Mouse (Mus musculus) heart, postnatal 0 days (tissue): ENCODE results near the gene Gja4. TPM values are rescaled to one million over a fixed set of nuclear protein-coding genes. Genes with fewer than 3 reads are reported as not detected.

ENCODE experiments used
- ATAC-seq: fragments of 200-750 bp; cut with Nextera tagmentation; 2 replicates; pipeline ENCODE4 v1.8.0; 2017; ENCODE audit warnings: low read depth, moderate number of reproducible peaks, moderate library complexity; ENCODE audit not compliant: insufficient read depth
- DNase-seq: peaks from one replicate; pipeline ENCODE4 v3.0.0-alpha.2; 2016; ENCODE audit warnings: low spot score
- H3K27ac ChIP-seq: fragments of 300-500 bp; sonication (generic); 2 replicates; pipeline ENCODE4 v1.5.1; 2014; ENCODE audit warnings: low read depth, mild to moderate bottlenecking
- H3K27me3 ChIP-seq: fragments of 300-500 bp; sonication (generic); 2 replicates; pipeline ENCODE4 v1.6.1; 2014; ENCODE audit warnings: low read length, mixed read lengths; ENCODE audit not compliant: control insufficient read depth, insufficient read depth
- H3K36me3 ChIP-seq: fragments of 300-500 bp; sonication (generic); replicated peaks from 2 replicates; pipeline ENCODE4 v1.6.1; 2014; ENCODE audit warnings: low read length, mixed read lengths; ENCODE audit not compliant: control insufficient read depth, insufficient read depth
- H3K4me1 ChIP-seq: fragments of 300-500 bp; sonication (generic); 2 replicates; pipeline ENCODE4 v1.6.1; 2014; ENCODE audit warnings: antibody characterized with exemption; ENCODE audit not compliant: control insufficient read depth, insufficient read depth
- H3K4me2 ChIP-seq: fragments of 300-500 bp; sonication (generic); 2 replicates; pipeline ENCODE4 v1.6.1; 2014; ENCODE audit warnings: low read depth, mild to moderate bottlenecking, low read length, moderate library complexity
- H3K4me3 ChIP-seq: fragments of 300-500 bp; sonication (generic); 2 replicates; pipeline ENCODE4 v1.5.1; 2014; ENCODE audit warnings: low read depth, low read length
- H3K9ac ChIP-seq: fragments of 300-500 bp; sonication (generic); replicated peaks from 2 replicates; pipeline ENCODE4 v1.6.1; 2014; ENCODE audit warnings: low read depth, low read length, mixed read lengths
- H3K9me3 ChIP-seq: fragments of 300-500 bp; sonication (generic); replicated peaks from 2 replicates; pipeline ENCODE4 v1.6.1; 2016; ENCODE audit warnings: low read length; ENCODE audit not compliant: control insufficient read depth
- CTCF ChIP-seq: IDR thresholded peaks from 2 replicates; pipeline ENCODE4 v1.5.1; 2016; ENCODE audit warnings: antibody characterized with exemption, control low read depth, low read depth
- EP300 ChIP-seq: IDR thresholded peaks from 2 replicates; pipeline ENCODE4 v1.6.1; 2016; ENCODE audit warnings: antibody characterized with exemption, low read depth
- WGBS: fragments of 180-500 bp; shearing (Covaris S2); extraction: QIAGEN DNeasy Blood & Tissue Kit; methylation state at CpG from one replicate; pipeline ENCODE4 v1.1.7; 2014; 5-methylcytosine and 5-hydroxymethylcytosine counted together
- polyA plus RNA-seq: library from polyadenylated mRNA; unstranded; fragments of >200 nt; fragmentation: Nextera tagmentation; extraction: Ambion mirVana; gene quantifications from 2 replicates; pipeline ENCODE4 v1.2.1, GENCODE M21; 2015
- total RNA-seq: library from RNA; depleted of rRNA; stranded (reverse); fragments of >200 nt; gene quantifications from 2 replicates; pipeline ENCODE4 v1.2.3, GENCODE M21; 2014; ENCODE audit warnings: low replicate concordance; rRNA removed

The Gja4 gene
- 38.4 and 45.0 TPM in 2 replicates for total RNA-seq
- polyA plus RNA-seq: 20.7 and 23.4 TPM in 2 replicates

DNA sequence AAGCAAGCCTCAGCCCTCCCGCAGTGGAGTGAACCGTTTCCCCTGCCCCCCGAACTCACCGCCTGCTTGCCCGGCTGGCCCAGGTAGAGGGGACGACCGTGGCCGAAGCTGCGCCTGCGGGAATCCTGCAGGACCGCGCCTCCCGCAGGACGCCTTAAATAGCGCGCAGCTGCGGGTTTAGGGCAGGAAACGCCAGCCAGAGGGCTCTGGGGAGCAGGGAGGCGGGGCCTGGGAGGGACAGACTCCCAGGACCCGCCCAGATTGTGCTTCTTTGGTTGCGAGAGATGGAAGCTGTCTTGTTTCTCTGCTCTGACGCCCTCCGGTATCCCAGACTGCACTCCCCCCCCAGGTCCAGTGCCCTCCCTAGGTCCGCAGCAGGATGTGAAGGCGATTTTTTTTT, at the start of gene Gja4:
Gene Gja4, minus strand, starts transcription at position 179 of the 400 bp plus-strand sequence.
- WGBS: 0% methylated on average over 25 of the region's 25 CpGs
- H3K4me2 ChIP-seq: peak within 1 kb of the TSS; percentile 92
- peak within 1 kb of the TSS; percentile 62 for H3K4me3 ChIP-seq
- DNase-seq (peak; percentile 80), ATAC-seq (peak; percentile 83)
- no peaks in the 10 kb centered on the region for H3K36me3 ChIP-seq
- H3K27me3 ChIP-seq: peaks cover 32% of the 10 kb centered on the region
- H3K27ac ChIP-seq: peak within 1 kb of the TSS; percentile 40
- H3K9ac ChIP-seq: peak within 1 kb of the TSS; percentile 63
- no peaks in the 10 kb centered on the region for H3K4me1 ChIP-seq
- H3K9me3 ChIP-seq: no peaks in the 10 kb centered on the region
- TF ChIP-seq CTCF (peak; percentile 57), EP300 (no peak)

DNA sequence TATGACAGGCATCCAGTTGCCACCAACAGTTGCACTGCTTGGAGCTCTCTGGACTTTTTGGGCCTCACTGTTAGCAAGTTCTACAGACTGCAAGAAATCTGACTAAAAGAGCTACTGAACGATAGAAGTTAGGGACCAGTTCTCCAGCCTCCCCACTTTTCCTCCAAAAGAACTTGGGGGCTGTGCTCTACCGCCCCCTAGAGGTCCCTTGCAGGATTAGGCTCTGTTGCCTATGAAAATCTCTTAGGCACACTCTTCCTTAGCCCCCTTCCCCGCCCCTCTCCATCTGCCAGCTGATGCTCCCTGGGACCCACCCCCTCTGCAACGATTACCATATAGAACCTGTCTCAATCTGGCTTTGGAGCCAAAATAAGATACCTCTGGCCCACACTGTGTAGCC, 49.5 kb upstream of the Gja4 start:
- DNase-seq (no peak), ATAC-seq (no peak)
- peak; percentile 14; the same call in 1 of the 2 replicates for TF ChIP-seq CTCF
- TF ChIP-seq EP300: no peak
- Histone ChIP-seq H3K4me3 (no peak overlapping the region), H3K9ac (no peak overlapping the region), H3K4me1 (no peaks in the 10 kb centered on the region), H3K27me3 (peaks cover 7% of the 10 kb centered on the region; the same call in 1 of the 2 replicates), H3K9me3 (no peaks in the 10 kb centered on the region), H3K27ac (no peak overlapping the region), H3K36me3 (no peaks in the 10 kb centered on the region), H3K4me2 (no peak overlapping the region)
- WGBS: 58% methylated on average over 4 of the region's 4 CpGs

DNA sequence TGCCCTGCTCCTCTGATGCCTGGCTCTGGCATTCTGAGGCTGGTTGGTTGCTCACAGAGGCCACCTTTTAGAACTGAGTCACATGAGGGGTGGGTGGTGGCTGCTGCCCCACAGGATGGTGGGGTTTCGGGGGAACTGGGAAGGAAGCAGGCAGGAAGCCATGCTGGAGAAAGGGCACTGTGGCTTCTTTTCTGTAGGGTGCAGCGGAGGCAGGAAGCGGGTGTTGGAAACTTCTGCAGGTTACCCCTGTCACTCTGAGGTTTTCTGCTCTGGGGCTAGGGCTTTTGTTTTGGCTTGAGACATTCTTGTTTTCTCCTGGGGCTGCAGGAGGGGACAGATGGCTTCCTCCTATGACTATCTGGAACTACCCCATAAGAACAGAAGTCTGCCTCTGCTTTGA, 48.7 kb upstream of the Gja4 start:
- no peak overlapping the region for H3K9ac ChIP-seq
- H3K9me3 ChIP-seq: no peaks in the 10 kb centered on the region
- H3K36me3 ChIP-seq: no peaks in the 10 kb centered on the region
- no peak for DNase-seq
- no peak overlapping the region for H3K27ac ChIP-seq
- WGBS: 79% methylated on average over 3 of the region's 3 CpGs
- peaks cover 7% of the 10 kb centered on the region for H3K27me3 ChIP-seq
- H3K4me3 ChIP-seq: no peak overlapping the region
- no peak overlapping the region for H3K4me2 ChIP-seq
- TF ChIP-seq CTCF (no peak), EP300 (no peak)
- H3K4me1 ChIP-seq: no peaks in the 10 kb centered on the region
- ATAC-seq: no peak

GRCm38 (mm10) chr4:127358018-127358417, 44.2 kb upstream of the Gja4 start, which contains the start of gene Gjb5:
Gene Gjb5 (minus strand): TSS chr4:127358181.
- WGBS: 27% methylated on average over 5 of the region's 5 CpGs
- Histone ChIP-seq H3K4me1 (no peaks in the 10 kb centered on the region), H3K4me3 (no peak within 1 kb of the TSS), H3K9ac (no peak within 1 kb of the TSS), H3K27me3 (peaks cover 7% of the 10 kb centered on the region), H3K36me3 (no peaks in the 10 kb centered on the region), H3K9me3 (no peaks in the 10 kb centered on the region), H3K4me2 (no peak within 1 kb of the TSS), H3K27ac (no peak within 1 kb of the TSS)
- DNase-seq (no peak), ATAC-seq (no peak)
- no peak for TF ChIP-seq CTCF
- no peak for TF ChIP-seq EP300

- Histone ChIP-seq H3K36me3 (no peaks in the 10 kb centered on the region), H3K27me3 (peaks cover 4% of the 10 kb centered on the region), H3K4me3 (no peak overlapping the region), H3K27ac (no peak overlapping the region), H3K9me3 (no peaks in the 10 kb centered on the region), H3K4me1 (no peaks in the 10 kb centered on the region), H3K9ac (no peak overlapping the region), H3K4me2 (no peak overlapping the region)
- TF ChIP-seq EP300: no peak
- no peak for TF ChIP-seq CTCF
- peak; percentile 7 for DNase-seq
- peak; percentile 35; the same call in 1 of the 2 replicates for ATAC-seq
- 50% methylated on average over 15 of the region's 15 CpGs for WGBS
Observed at GRCm38 (mm10) chr4:127354506-127355485, 41.0 kb upstream of the Gja4 start.
